Mouse (Mus musculus): ENCODE data around the gene Zdhhc24. TPM values are rescaled to one million over a fixed set of nuclear protein-coding genes. Genes with fewer than 3 reads are reported as not detected.

Gene Zdhhc24
- total RNA-seq, 2 experiments from 2014 or later, result 22.4 to 24.3 TPM

DNA sequence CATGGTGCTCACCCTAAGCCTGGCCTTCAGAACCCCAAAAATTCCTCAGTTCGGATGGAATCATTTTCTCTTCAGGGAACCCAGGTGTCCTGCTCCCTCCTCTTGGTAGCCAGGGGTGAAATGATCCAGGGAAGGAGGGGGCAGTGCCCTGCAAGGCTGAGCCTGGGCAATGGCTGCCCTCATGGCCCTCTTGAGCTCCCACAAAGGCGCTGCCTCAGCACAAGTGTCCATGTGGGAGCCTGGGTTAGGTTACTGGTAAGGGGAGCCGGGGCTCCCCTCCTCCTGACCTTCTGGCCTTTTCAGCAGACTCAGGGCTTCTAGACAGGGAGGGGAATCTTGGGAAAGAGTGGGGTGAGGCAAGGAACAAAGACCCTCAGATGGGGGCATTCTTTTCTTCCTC lies 1.7 kb upstream of the Zdhhc24 start:
- no peak for DNase-seq (ENCODE audit: low spot score in 2 of 2)

DNA sequence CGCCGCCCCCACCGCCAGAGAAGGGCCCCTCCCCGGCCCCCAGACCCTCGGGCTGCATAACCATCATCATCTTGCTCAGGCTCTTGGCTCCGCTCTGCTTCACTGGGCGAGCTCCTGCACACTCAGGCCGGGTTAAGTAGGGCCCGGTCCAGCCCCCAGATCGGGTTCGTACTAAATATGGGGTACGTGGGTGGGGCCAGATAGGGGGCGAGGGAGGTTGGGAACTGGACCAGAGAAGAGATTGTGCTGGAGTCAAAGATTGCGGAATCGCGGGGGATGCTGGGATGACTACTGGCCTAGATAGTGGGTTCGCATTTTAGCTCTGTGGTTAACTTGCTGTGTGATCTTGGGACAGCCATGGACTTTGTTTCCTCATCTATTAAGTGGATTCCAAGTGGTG lies 683 bp upstream of the Zdhhc24 start, which contains the start of gene Actn3:
TSS of gene Actn3 (minus strand) at position 125 of the 400 bp plus-strand sequence.
- no peak for DNase-seq (ENCODE audit: low spot score in 2 of 2)

DNA sequence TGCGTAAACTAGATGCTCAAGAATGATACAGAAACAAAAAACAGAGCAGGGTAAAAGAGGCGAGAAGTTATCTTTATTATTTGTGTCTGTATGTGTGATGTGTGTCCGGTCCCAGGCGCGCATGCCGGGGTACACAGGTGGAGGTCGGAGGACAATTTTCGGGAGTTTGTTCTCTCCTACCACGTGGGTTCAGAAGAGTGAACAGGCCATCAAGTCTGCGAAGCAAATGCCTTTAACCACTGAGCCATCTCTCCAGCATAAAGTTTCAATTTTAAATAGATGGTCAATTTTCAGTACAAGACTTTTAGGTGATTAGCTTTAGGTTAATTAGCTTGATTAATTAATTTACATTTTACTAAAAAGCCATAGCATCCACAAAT lies 846 bp downstream of the Zdhhc24 start:
- no peak for DNase-seq (ENCODE audit: low spot score in 2 of 2)

DNA sequence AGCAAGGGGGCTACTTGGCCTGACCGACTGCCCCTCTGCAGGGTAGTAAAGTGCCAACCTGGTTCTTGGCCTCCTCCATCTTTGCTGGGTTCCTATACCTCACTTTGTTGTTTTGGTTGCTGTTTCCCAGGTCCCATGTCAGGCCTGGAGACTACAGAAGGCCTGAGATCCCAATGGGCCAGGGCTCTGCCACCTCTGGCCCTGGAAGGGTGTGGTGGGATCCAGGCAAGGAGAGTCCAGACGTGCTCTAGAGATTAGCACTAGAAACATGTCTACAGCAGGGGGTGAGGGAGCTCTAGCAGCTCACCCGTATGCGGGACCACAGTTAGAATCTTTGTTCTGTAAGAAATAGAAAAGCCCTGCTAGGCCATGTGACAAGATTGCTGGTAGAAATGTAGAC lies 5.5 kb downstream of the Zdhhc24 start:
- no peak for DNase-seq (ENCODE audit: low spot score in 2 of 2)

DNA sequence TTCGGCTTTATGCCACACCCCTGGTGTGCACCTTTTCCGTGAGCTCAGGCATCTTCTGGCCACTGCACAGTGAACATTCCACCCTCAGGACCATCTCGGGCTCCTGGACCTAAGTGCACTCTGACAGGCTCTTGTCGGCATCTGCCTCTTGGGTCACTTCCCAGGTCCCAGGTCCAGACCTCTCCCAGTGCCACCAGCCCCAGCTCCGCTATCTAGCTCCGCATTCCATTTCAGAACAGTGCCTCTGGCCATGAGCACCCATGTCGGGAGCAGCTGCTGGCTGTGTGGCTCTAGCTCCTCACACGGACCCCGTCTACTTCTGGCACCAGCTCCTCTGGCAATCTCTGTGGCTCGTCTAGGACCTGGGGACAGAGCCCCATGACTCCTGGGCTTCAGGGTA lies 11.3 kb downstream of the Zdhhc24 start:
- DNase-seq (ENCODE audit: low spot score in 2 of 2), result no peak

DNA sequence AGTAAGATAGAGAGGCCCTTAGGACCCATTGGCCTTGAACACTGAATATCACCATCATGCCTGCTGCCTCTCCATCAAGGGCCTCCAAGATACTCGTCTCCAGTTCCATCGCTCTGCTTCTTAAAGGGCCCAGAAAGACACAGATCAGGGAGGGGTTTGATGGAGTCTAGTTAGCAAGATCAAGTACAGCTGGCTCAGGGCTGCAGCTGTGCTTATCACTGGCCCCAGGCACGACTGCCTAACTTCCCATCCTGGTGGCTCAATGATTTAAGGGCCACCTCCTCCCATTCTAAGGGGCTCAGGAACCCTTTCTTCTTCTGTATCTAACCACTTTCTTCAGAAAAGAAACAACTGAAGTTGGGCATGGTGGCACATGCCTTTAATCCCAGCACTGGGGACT lies 13.3 kb downstream of the Zdhhc24 start:
- DNase-seq (ENCODE audit: low spot score in 2 of 2), result no peak

DNA sequence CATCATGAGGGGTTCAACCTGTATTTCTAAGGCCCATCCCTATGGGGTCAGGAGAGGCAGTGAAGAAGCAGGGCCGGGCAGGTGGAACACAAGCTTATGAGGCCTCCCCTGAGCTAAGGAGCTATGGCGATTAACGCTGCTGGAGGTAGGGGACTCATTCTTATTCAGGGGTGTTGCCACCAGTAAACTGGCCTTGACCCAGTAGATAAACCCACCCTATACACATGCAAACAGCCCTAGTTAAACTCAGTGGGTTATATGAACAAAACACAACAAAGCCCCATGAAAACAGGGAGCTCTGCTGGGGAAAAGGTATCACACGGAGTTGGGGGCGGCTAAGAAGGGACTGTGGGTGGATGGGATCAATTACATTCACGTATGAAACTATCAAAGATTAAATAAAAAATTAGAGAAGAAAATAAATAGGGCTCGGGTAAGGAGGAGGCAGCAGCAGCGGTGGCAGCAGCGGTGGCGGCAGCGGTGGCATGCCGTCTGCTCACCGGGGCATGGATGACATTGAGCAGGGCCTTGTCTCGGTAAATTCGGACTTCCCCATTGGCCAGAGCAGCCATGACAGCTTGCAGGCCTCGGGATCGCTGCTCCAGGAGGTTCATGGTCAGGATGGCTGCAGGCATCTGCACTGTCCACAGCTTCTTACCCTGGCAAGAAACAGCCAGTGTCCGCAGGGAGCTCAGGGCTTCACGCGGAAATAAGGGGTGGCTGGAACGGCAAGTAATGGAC lies 18.5 kb downstream of the Zdhhc24 start:
- no peak for DNase-seq (ENCODE audit: low spot score in 2 of 2)

DNA sequence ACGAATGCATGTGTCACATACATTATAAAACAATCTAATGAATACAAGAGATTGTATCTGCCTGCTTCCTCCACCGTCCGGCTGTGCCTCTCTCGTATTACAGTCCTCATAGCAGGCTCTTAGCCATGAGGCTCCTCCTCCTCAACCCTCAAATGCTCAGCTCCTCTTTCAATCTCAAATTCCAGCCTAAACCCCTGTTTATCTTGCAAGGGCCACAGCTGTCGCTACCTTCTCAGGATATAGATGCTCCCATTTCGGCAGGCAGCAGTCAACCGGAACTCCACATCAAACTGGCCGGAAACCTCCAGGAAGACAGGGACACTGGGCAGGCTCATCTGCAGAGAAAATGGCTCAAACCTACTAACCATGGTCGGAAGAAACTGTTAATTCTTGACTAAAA lies 20.5 kb downstream of the Zdhhc24 start:
- DNase-seq (ENCODE audit: low spot score in 2 of 2), result no peak

DNA sequence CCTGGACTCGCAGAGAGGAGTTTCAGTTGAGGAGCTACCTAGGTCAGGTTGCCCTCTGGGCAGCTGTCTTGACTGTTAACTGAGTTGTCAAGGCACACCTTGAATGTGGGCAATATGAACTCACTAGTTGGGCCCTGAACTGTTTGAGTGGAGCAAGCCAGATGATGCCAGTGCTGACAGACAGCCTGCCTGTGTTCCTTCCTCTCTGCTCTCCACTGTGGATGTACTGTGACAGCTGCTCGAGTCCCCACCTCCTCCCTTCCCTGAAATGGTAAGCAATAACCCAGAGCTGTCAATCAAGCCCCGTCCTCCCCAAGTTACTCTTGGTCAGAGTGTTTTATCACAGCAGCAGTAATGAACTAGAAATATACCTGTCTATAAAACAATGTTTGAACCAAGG lies 21.4 kb downstream of the Zdhhc24 start:
- DNase-seq (ENCODE audit: low spot score in 2 of 2), result no peak

DNA sequence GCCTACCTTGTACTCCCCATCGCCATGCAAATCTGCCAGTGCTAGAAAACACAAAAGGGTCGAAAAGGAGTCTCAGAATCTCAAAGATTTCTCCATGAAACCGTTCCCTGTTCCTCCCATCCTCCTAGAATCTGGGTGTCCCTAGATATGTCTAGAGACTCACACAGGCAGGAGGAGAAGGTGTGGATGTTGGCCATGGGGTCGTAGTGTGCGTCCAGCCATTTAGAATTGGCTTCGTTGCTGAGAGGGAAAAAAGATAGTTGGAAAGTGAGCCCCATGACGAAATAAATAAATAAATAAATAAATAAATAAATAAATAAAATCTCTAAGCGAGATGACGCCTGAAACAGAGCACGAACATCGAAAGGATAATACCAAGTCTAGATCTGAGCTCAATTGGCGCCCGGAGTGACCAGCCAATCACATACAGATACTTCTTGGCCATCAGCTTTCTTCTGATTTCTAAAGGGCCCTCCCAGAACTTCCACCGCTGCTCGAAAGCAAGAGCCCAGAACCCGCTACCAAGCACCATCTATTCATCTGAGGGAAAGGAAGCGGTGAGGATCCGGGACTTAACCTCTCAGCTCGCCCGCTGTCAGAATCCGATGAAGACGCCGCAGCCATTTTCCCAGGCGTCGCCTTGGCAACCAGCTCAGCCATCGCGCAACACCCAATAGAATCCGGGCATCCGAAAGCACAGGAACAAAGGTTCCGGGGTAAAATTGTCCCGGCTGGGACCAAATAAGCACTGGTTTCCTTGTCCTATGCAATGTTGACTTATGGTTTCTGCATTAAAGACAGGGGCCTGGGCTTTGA lies 27.7 kb downstream of the Zdhhc24 start, which contains the start of gene Bbs1:
TSS of gene Bbs1 (minus strand) at position 650 of the 816 bp plus-strand sequence.
- peak; percentile 64 to 84 for DNase-seq (ENCODE audit: low spot score in 2 of 2)

DNA sequence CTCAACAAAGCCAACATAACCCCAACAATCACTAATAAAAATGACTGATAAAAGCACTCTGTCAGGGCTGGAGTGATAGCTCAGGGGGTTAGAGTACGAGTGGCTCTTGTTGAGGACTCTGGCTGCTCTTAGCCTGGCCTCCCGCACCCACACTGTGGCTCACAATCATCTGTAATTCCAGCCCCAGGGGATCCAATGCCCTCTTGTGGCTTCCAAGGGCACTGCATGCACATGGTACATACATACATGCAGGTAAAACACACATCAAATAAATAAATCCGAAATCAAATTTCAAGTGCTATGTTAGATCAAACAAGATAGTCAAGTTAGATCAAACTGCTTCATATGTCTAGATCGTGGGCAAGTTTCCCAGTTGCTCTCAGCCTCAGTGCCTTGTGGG lies 29.6 kb downstream of the Zdhhc24 start:
- DNase-seq (ENCODE audit: low spot score in 2 of 2), result peak in 1 of 2 experiments; percentile 17

DNA sequence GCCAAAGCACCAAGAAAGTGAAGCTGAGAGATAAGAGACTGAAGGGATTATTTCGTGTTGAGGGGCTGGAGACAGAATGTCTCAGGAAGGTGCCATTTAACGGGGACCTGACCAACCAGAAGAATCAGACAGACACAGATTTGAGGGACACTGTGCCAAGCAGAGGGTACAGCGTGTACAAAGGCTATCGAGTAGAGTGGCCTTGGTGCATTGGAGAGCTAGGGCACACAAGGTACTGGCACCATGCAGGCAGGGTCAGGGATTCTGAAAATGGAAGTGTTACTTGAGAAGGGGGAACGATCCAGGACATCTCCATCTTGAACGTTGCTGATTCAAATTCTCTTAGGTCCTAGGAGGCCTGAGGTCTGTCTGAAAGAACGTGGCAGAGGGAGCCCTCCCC lies 30.9 kb downstream of the Zdhhc24 start:
- DNase-seq (ENCODE audit: low spot score in 2 of 2), result no peak

DNA sequence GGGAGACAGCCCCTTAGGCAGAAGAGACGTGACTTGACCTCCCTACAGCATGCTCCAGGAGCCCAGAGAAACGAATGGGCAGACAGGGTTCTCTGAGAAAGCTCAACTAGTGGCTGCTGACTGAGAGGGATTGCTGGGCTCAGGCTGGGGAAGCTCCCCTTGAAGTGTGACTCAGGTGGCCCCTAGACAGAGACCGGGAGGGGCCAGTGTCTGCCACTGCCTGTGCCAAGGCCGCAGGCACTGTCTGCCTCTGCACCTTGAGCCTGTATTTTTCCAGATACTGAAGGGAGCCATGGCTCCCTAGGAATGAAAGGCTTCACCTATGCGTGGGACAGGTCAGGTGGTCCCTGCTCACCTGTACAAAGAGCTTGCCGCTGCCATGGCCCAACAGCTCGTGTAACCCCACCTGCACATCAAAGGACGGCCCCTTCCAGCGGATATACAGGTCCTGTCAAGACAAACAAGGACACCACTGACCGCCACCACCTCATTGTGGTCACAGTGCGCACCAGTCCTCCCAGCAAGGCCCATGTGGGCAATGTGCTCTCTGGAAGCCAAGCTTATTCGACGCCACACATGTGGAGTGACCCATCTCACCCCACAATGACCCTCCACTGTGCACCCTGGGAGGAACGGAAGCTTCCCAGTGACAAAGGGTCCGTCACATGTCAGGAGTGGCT lies 37.6 kb downstream of the Zdhhc24 start:
- no peak for DNase-seq (ENCODE audit: low spot score in 2 of 2)

DNA sequence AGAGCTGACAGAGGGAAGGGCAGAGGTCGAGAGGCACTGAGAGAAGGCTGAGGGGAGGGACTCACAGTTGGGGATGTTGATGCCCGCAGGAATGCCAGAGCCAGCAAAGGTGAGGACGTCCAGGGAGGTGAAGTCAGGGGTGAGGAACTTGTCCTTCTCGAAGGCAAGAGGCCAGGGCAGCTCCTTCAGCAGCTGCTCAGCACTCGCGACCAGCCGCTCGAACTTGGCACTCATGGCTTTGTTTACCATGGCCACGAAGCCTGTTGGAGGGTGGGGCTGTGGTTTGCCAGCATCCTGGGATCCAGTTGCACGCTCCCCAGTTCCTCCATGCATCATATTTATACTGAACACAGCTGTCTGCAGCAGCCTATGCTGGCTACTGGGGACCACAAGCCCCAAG lies 38.4 kb downstream of the Zdhhc24 start:
- no peak for DNase-seq (ENCODE audit: low spot score in 2 of 2)

DNA sequence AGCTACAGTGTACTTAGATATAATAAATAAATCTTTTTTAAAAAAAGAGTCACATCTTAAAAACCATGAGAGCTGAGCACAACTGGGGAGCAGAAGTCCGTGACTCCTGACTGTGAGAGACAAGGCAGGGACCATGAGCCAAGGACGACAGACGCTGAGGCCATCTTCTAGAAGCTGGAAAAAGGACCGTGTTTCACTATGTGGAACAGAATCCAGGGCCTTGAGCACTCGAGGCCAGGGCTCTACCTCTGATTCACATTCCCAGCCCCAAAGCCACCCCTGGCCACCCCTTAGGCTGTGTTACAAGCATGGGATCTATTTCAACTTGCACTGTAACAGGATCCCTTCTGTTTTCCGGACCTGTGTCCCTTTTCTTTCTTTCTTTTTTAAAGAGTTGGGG lies 41.2 kb downstream of the Zdhhc24 start:
- no peak for DNase-seq (ENCODE audit: low spot score in 2 of 2)

DNA sequence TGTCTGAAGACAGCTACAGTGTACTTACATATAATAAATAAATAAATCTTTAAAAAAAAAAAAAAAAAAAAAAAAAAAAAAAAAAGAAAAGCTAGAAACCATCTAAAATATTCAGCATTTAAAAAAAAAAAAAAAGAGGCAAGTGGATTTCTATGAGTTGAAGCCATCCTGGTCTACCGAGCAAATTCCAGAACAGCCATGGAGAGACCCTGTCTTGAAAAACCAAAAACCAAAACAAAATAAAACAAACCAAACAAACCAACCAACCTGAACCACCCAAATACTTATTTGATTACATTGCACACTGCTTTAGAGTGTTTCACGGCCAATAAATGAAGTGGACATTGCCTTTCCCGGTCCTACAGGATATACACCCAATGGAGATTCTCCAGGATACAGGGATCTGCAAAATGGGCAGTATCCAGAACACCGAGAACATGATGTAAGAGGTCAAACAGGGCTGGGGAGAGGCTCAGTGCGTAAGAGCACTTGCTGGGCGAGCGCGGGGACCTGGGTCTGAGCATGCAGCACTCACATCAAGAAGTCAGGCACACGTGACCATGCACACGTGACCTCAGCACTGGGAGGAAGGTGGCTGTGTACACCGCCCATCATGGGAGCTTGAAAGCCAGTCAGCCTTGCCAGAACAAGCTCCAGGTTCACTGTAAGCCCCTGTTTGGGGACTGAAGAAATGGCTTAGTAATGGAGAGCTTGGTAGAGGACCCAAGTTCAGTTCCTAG lies 46.8 kb downstream of the Zdhhc24 start:
- DNase-seq (ENCODE audit: low spot score in 2 of 2), result no peak

DNA sequence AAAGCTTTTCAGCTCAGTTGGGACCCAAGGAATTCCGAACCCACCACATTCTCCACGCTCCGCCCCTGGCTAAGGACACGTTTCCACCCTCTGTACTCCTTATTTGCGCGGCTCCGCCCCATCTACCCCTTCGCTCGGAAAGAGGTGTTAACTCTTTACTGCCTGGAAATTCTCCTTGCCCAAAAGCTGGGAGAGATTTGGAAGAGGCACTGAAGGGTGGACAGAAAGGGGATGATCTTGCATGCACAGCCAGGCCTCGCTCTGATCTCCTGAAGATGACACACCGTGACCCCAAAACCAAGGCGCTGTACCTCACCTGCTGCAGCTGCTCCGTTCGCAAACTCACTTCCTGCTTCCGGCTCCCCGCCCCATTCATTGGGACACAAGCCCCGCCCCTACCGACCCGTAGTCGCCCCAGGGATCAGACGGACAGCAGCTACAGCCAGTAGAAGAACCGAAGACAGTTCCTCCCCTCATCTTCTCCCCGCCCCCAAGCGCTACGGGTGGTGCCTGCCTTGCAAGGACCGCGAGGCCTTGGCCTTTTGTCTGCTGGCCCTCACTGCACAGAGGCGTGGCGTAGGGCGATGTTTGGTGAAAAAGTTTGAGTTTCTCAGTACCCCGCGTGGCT lies 49.5 kb downstream of the Zdhhc24 start, which contains the start of gene Dpp3:
TSS of gene Dpp3 (minus strand) at position 384 of the 628 bp plus-strand sequence.
- DNase-seq (ENCODE audit: low spot score in 2 of 2), result peak; percentile 95 to 99

DNA sequence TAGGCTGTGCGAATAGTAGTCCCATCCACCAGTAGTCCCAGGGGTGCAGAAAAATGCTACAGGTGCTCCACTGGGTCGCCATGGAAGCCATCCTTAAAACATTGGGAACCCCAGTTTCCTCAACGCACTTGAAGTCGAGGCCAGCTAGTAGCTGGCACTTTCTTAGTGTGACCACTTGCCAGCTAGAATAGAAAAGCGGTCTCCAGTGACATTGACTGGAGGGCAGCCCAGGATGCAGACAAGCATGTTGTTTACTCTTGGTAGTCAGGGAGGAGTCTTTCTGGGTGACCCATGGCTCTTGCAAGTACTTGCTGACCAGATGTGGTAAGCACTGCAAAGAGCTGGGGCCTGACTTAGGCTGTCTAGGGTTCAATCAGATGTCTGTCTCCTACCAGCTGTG lies 50.3 kb downstream of the Zdhhc24 start:
- DNase-seq (ENCODE audit: low spot score in 2 of 2), result no peak
